Mouse (Mus musculus) cerebellum, adult 2 months (tissue): Measurements from ENCODE around the gene Fbxl17.

Experiments
- CTCF ChIP-seq: fragments of 200-500 bp; IDR thresholded peaks from 2 replicates; pipeline ENCODE4 v1.5.1; 2011; ENCODE audit warnings: low read depth, mild to moderate bottlenecking, control low read depth, low read length, moderate library complexity, borderline replicate concordance; ENCODE audit not compliant: insufficient read depth
- POLR2A ChIP-seq: fragments of 200-500 bp; IDR thresholded peaks from 2 replicates; pipeline ENCODE4 v1.6.1; 2011; ENCODE audit warnings: low read length, control low read depth, borderline replicate concordance; ENCODE audit not compliant: insufficient read depth

DNA sequence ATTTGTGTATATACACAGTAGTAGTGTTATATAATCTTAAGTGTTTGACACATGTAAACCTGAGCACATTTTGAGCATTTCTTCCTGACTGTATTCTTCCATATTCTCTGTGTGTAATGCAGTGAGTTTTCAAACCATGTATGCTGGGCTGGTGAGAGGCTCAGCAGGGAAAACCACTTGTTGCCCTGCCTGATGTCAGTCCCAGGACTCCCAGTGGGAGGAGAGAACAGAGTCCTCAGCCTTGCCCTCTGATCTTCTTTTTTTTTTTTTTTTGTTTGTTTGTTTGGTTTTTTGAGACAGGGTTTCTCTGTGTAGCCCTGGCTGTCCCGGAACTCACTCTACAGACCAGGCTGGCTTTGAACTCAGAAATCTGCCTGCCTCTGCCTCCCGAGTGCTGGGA, 321.5 kb downstream of the Fbxl17 start:
- TF ChIP-seq CTCF (no peak), POLR2A (no peak)
